Mouse (Mus musculus): ENCODE measurements around the gene Tcl1b3. TPM values are rescaled to one million over a fixed set of nuclear protein-coding genes. Genes with fewer than 3 reads are reported as not detected.

The Tcl1b3 gene
- polyA plus RNA-seq, 1 experiment from 2014 or later = not detected

DNA sequence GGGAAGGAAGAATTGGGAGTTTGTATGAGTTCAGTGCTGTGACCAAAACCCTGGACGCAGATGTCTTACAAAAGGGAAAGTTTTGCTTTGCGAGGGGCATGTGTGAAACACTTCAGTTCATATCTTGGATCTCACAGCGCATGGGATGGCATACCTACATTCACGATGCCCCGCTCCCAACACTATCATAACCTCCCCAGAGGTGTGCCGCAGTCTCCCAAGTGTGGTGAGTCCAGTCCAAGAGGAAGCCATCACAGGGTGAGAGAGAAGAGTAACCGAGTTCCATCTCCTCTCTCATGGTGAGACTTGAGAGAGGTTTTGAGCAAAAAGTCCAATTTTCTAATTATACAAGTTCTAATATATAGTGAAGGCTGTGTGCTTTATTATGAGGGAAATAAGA lies 18.4 kb downstream of the Tcl1b3 start:
- ATAC-seq (ENCODE audit: insufficient number of reproducible peaks, insufficient read depth, low FRiP score, low read depth) = no peak
- no peak overlapping the region for H3K4me2 ChIP-seq (replicated peaks; ENCODE audit: low read depth, low read length)
- no peaks in the 10 kb centered on the region for H3K9me3 ChIP-seq (ENCODE audit: control insufficient read depth, low read depth, low read length)
- 87% methylated on average over 7 of the region's 7 CpGs for WGBS
- H3K9ac ChIP-seq (replicated peaks; ENCODE audit: low read depth, low read length) = no peak overlapping the region
- H3K36me3 ChIP-seq (ENCODE audit: control insufficient read depth, insufficient read depth, low read length) = no peaks in the 10 kb centered on the region
- no peak overlapping the region for H3K27ac ChIP-seq (ENCODE audit: low read length)
- H3K27me3 ChIP-seq (ENCODE audit: control insufficient read depth, insufficient read depth, low read length) = no peaks in the 10 kb centered on the region
- H3K4me3 ChIP-seq (ENCODE audit: low read depth, low read length) = no peak overlapping the region
- no peaks in the 10 kb centered on the region for H3K4me1 ChIP-seq (ENCODE audit: control insufficient read depth, insufficient read depth, low read length)

DNA sequence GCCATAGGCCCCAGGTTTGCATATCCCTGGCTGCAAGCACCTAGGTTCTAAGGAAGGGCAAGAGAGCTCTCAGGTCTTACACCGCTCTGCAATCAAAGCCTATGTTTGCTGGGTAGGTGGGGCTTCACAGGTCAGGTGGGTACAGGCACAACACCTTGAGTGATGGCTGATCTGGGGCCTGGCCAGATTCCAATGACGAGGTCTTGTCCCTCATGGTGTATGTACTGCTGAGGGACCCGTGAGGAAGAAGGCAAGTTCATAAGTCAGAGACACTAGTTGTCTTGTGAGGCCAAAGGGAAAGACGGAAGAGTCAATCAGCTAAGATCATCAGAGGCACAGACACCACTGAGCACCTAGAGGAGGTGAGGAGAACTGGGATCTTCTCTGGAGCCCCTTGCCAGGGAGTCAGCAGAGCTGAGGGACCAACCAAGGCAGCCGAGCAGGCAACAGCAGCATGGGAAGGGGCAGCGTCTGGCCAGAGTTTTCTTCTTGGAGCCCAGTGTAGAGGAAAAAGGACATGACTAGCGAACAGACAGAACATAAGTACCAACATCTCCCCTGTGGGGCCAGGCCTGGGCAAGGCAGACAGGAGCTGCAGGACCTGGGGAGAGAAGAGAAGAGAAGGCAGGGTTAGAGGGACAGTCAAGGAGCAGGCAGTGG lies 26.4 kb downstream of the Tcl1b3 start:
- Histone ChIP-seq H3K9ac (replicated peaks; ENCODE audit: low read depth, low read length) (no peak overlapping the region), H3K27me3 (ENCODE audit: control insufficient read depth, insufficient read depth, low read length) (no peaks in the 10 kb centered on the region), H3K9me3 (ENCODE audit: control insufficient read depth, low read depth, low read length) (no peaks in the 10 kb centered on the region), H3K27ac (ENCODE audit: low read length) (no peak overlapping the region), H3K4me3 (ENCODE audit: low read depth, low read length) (no peak overlapping the region), H3K4me1 (ENCODE audit: control insufficient read depth, insufficient read depth, low read length) (no peaks in the 10 kb centered on the region), H3K4me2 (replicated peaks; ENCODE audit: low read depth, low read length) (no peak overlapping the region), H3K36me3 (ENCODE audit: control insufficient read depth, insufficient read depth, low read length) (no peaks in the 10 kb centered on the region)
- WGBS = 80% methylated on average over 7 of the region's 7 CpGs
- ATAC-seq (ENCODE audit: insufficient number of reproducible peaks, insufficient read depth, low FRiP score, low read depth) = no peak

DNA sequence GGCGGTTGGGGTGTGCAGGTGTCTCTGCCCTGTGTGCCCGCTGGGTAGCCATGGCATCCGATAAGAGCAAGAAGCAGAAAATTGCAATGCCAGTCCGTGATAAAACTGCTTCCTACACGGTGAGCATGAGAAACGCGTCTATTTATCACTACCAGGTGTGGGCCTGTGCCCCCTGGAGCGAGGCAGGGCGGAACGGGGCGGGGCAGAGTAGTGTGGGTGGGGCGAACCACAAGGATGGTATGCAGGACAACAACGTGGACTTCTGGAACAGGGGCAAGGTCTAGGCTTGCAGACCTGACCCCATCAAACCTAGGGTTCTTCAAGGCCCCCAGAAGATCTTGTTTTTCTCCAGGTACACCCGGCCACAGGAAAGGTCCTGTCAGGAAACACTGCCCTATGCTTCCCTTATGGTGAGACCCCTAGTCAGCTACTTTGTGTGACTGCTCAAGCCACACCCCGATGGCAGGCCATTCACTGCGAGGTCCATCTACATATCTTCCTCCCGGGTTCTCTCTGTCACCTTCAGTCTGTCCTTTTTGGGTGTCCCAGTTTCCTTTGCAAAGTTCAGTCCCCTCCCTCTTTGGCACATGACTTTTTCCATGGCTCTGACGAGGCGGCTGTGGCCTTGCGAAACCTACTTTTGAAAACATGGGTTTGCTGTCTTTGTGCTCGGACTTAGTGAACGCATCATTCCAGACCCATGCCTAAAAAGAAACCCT lies 31.9 kb downstream of the Tcl1b3 start, which contains the start of gene Tcl1:
TSS of gene Tcl1 (minus strand) at position 193 of the 719 bp plus-strand sequence.
- no peak for ATAC-seq (ENCODE audit: insufficient number of reproducible peaks, insufficient read depth, low FRiP score, low read depth)
- H3K4me1 ChIP-seq (ENCODE audit: control insufficient read depth, insufficient read depth, low read length) = no peaks in the 10 kb centered on the region

DNA sequence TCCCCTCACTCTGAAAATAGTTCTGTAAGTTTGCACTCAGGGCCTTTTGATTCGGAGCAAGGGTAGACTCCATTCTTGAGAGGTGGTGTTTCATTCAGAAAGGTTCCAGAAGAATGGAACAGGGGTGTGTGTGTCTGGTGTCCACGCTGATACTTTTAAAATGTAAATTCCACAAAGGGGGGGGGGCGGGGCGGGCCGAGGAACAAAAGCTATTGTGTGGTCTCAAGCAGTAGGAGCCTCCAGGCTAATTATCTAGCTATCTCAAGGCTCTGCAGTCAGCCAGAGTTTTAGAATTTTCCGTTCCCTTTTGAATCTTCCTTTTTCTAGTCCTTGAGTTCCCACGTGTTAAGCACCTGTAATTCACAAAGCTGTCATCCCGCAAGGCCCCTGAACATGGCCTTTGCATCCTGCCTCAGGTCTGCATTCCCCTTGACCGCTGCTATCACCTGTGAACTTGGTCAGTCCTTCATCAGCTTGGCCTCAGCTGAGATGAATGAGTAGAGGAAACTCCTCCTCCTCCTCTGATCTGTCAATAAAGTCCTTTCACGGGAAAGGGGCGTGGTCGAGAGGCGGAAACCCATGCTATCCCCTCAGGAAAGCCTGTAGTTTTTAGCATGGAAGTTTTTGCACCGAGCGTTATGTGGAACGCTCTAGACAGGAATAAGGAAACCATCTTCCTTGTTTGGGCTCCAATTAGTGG lies 33.9 kb downstream of the Tcl1b3 start:
- Histone ChIP-seq H3K9ac (replicated peaks; ENCODE audit: low read depth, low read length) (no peak overlapping the region), H3K4me1 (ENCODE audit: control insufficient read depth, insufficient read depth, low read length) (no peaks in the 10 kb centered on the region), H3K4me3 (ENCODE audit: low read depth, low read length) (no peak overlapping the region), H3K27me3 (ENCODE audit: control insufficient read depth, insufficient read depth, low read length) (no peaks in the 10 kb centered on the region), H3K9me3 (ENCODE audit: control insufficient read depth, low read depth, low read length) (no peaks in the 10 kb centered on the region), H3K4me2 (replicated peaks; ENCODE audit: low read depth, low read length) (no peak overlapping the region), H3K27ac (ENCODE audit: low read length) (no peak overlapping the region), H3K36me3 (ENCODE audit: control insufficient read depth, insufficient read depth, low read length) (no peaks in the 10 kb centered on the region)
- WGBS = 52% methylated on average over 16 of the region's 16 CpGs
- no peak for ATAC-seq (ENCODE audit: insufficient number of reproducible peaks, insufficient read depth, low FRiP score, low read depth)

More for the DNA sequence above, 31.9 kb downstream of the Tcl1b3 start, which contains the start of gene Tcl1:
- no peak within 1 kb of the TSS for H3K4me2 ChIP-seq (replicated peaks; ENCODE audit: low read depth, low read length)
- H3K36me3 ChIP-seq (ENCODE audit: control insufficient read depth, insufficient read depth, low read length) = no peaks in the 10 kb centered on the region
- WGBS = 87% methylated on average over 22 of the region's 22 CpGs
- H3K9me3 ChIP-seq (ENCODE audit: control insufficient read depth, low read depth, low read length) = no peaks in the 10 kb centered on the region
- no peak within 1 kb of the TSS for H3K4me3 ChIP-seq (ENCODE audit: low read depth, low read length)
- no peak within 1 kb of the TSS for H3K9ac ChIP-seq (replicated peaks; ENCODE audit: low read depth, low read length)
- no peaks in the 10 kb centered on the region for H3K27me3 ChIP-seq (ENCODE audit: control insufficient read depth, insufficient read depth, low read length)
- no peak within 1 kb of the TSS for H3K27ac ChIP-seq (ENCODE audit: low read length)

DNA sequence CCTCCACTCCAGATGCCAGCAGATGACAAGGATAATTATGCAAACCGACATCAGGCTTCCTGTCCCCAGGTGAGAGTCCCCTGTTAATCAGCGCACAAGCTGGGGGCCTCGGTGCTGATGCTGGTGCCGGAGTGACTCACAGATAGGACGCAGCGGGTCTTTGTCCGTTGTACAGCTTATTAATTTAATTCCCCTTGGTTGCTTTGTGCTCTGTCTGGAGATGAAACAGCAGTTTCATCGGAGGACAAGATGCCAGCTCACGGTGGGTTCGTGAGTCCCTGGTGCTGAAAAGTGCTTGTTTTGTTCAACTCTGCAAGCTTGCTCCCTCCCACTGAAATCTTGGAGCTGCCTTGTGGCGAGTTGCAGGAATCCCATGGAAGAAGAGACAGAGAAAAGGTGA lies 43.5 kb downstream of the Tcl1b3 start:
- ATAC-seq (ENCODE audit: insufficient number of reproducible peaks, insufficient read depth, low FRiP score, low read depth) = no peak
- H3K4me1 ChIP-seq (ENCODE audit: control insufficient read depth, insufficient read depth, low read length) = no peaks in the 10 kb centered on the region
- H3K4me3 ChIP-seq (ENCODE audit: low read depth, low read length) = no peak overlapping the region
- H3K36me3 ChIP-seq (ENCODE audit: control insufficient read depth, insufficient read depth, low read length) = no peaks in the 10 kb centered on the region
- H3K27me3 ChIP-seq (ENCODE audit: control insufficient read depth, insufficient read depth, low read length) = no peaks in the 10 kb centered on the region
- H3K27ac ChIP-seq (ENCODE audit: low read length) = no peak overlapping the region
- WGBS = 63% methylated on average over 11 of the region's 11 CpGs
- H3K4me2 ChIP-seq (replicated peaks; ENCODE audit: low read depth, low read length) = no peak overlapping the region
- no peaks in the 10 kb centered on the region for H3K9me3 ChIP-seq (ENCODE audit: control insufficient read depth, low read depth, low read length)
- no peak overlapping the region for H3K9ac ChIP-seq (replicated peaks; ENCODE audit: low read depth, low read length)

DNA sequence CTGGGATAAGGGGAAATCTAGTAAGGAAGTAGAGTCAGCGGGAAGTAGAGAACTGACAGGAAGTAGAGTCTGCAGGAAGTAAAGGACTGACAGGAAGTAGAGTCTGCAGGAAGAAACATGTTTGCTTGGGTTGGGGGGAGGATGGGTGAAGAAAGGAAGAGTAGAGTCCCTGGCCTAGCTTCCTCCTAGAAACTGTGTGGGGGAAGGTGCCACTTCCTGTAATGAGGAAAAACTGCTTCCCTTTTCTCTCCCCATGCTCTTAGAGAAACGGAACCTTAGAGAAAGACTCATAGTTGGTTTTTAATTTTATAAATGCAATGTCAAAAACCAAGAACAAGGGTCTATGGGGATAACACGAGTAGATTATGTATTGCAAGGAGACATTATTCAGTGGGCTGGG lies 44.2 kb downstream of the Tcl1b3 start:
- Histone ChIP-seq H3K36me3 (ENCODE audit: control insufficient read depth, insufficient read depth, low read length) (no peaks in the 10 kb centered on the region), H3K9me3 (ENCODE audit: control insufficient read depth, low read depth, low read length) (no peaks in the 10 kb centered on the region), H3K4me3 (ENCODE audit: low read depth, low read length) (no peak overlapping the region), H3K4me1 (ENCODE audit: control insufficient read depth, insufficient read depth, low read length) (no peaks in the 10 kb centered on the region), H3K4me2 (replicated peaks; ENCODE audit: low read depth, low read length) (no peak overlapping the region), H3K27ac (ENCODE audit: low read length) (no peak overlapping the region), H3K27me3 (ENCODE audit: control insufficient read depth, insufficient read depth, low read length) (no peaks in the 10 kb centered on the region), H3K9ac (replicated peaks; ENCODE audit: low read depth, low read length) (no peak overlapping the region)
- WGBS = 85% methylated on average over 3 of the region's 3 CpGs
- no peak for ATAC-seq (ENCODE audit: insufficient number of reproducible peaks, insufficient read depth, low FRiP score, low read depth)

DNA sequence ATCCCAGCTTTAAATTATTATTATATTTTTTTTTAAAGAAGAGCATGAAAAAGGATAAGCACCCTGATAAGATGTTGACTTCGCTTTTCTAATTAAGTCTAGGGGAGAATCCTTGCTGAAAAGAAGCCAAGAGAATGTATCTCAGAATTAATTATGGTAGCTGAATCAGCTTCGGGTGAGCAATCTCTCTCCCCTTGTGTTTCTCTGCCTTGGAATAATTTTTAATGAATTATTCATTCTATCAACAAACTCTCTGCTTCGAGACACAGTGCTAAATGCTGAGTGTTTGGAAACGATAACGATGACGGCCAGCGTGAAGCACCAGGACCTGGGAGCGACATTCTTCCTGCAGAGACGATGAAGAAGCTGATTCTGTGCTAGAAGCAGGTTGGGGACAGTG lies 48.2 kb downstream of the Tcl1b3 start:
- Histone ChIP-seq H3K4me2 (replicated peaks; ENCODE audit: low read depth, low read length) (no peak overlapping the region), H3K4me3 (ENCODE audit: low read depth, low read length) (no peak overlapping the region), H3K9me3 (ENCODE audit: control insufficient read depth, low read depth, low read length) (no peaks in the 10 kb centered on the region), H3K4me1 (ENCODE audit: control insufficient read depth, insufficient read depth, low read length) (no peaks in the 10 kb centered on the region), H3K27me3 (ENCODE audit: control insufficient read depth, insufficient read depth, low read length) (no peaks in the 10 kb centered on the region), H3K9ac (replicated peaks; ENCODE audit: low read depth, low read length) (no peak overlapping the region), H3K36me3 (ENCODE audit: control insufficient read depth, insufficient read depth, low read length) (no peaks in the 10 kb centered on the region), H3K27ac (ENCODE audit: low read length) (no peak overlapping the region)
- ATAC-seq (ENCODE audit: insufficient number of reproducible peaks, insufficient read depth, low FRiP score, low read depth) = no peak
- WGBS = 82% methylated on average over 9 of the region's 9 CpGs

Measured in stomach, embryonic 14.5 days (tissue).